Mouse (Mus musculus) bone marrow macrophage, adult 2 months (primary cell): ENCODE results near the gene Tenm4.

Source experiments
- CTCF ChIP-seq: IDR thresholded peaks from 2 replicates; pipeline ENCODE4 v1.5.1; 2012; ENCODE audit warnings: low read depth, mild to moderate bottlenecking, low read length, moderate library complexity
- POLR2A ChIP-seq: IDR thresholded peaks from 2 replicates; pipeline ENCODE4 v1.6.1; 2012; ENCODE audit warnings: mild to moderate bottlenecking, low read depth, low read length, borderline replicate concordance

DNA sequence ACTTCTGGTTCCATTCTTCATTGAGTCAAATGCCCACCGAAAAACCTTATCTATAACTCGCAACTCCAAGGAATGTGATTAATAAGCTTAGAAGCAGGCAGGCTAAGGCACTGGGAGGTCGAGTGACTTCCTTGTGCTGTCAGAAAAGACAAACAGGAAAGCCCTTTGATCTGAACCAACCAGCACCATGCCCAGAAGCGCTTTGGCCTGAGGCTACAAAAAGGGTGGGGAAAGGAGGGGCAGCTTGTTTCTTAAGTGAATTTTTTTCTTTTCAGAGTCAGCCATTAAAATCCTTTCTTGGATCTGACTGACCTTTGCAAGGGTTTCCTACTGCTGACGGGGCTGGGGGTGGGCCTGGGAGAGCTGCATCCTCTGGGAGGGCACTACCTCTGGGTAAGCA is 731.1 kb downstream of the Tenm4 start:
- TF ChIP-seq POLR2A: no peak
- TF ChIP-seq CTCF: no peak
